Mouse (Mus musculus) left cerebral cortex, adult 8-10 months (tissue): ENCODE results near the gene Cdk5rap2. TPM values are rescaled to one million over a fixed set of nuclear protein-coding genes. Genes with fewer than 3 reads are reported as not detected.
A peak's percentile ranks its signal among the peaks of the same experiment; 100 is the strongest.

Experiments
- DNase-seq, 2 experiments: peaks; one replicate each; pipeline ENCODE4 v3.0.0; 2022; ENCODE audit warnings: low spot score in 2 of 2
- total RNA-seq, 4 experiments: library from RNA; stranded (reverse); gene quantifications; 2 replicates each; pipeline ENCODE4 v1.2.4; 2022

The Cdk5rap2 gene
- total RNA-seq, 4 experiments from 2014 or later: 8.0 to 12.0 (median 11.0) TPM

- DNase-seq: no peak
These were observed 147.4 kb downstream of the Cdk5rap2 start for GRCm38 (mm10) chr4:70262850-70263249.

GRCm38 (mm10) chr4:70261315-70261714 lies 148.9 kb downstream of the Cdk5rap2 start:
- DNase-seq: no peak

GRCm38 (mm10) chr4:70260419-70260807 lies 149.8 kb downstream of the Cdk5rap2 start:
- no peak for DNase-seq

- DNase-seq: peak in 1 of 2 experiments; percentile 45
These were observed 150.4 kb downstream of the Cdk5rap2 start for GRCm38 (mm10) chr4:70259726-70260418.

GRCm38 (mm10) chr4:70258826-70259225 lies 151.4 kb downstream of the Cdk5rap2 start:
- DNase-seq: no peak

- DNase-seq: peak; percentile 42 to 88
These were observed 152.0 kb downstream of the Cdk5rap2 start for GRCm38 (mm10) chr4:70258205-70258604.

GRCm38 (mm10) chr4:70251782-70252181 lies 158.5 kb downstream of the Cdk5rap2 start:
- DNase-seq: no peak

- DNase-seq: no peak
These were observed 164.5 kb downstream of the Cdk5rap2 start for GRCm38 (mm10) chr4:70245706-70246105.

- no peak for DNase-seq
These were observed 166.6 kb downstream of the Cdk5rap2 start for GRCm38 (mm10) chr4:70243561-70244120.

- no peak for DNase-seq
These were observed 170.5 kb downstream of the Cdk5rap2 start for GRCm38 (mm10) chr4:70239731-70240130.

- no peak for DNase-seq
These were observed 171.4 kb downstream of the Cdk5rap2 start for GRCm38 (mm10) chr4:70238862-70239261.

GRCm38 (mm10) chr4:70232383-70232782 lies 177.9 kb downstream of the Cdk5rap2 start:
- no peak for DNase-seq

- DNase-seq: peak in 1 of 2 experiments; percentile 82
These were observed 180.4 kb downstream of the Cdk5rap2 start for GRCm38 (mm10) chr4:70229874-70230273.

- no peak for DNase-seq
These were observed 181.9 kb downstream of the Cdk5rap2 start for GRCm38 (mm10) chr4:70228350-70228749.

GRCm38 (mm10) chr4:70227667-70228066 lies 182.6 kb downstream of the Cdk5rap2 start:
- no peak for DNase-seq

GRCm38 (mm10) chr4:70224503-70224902 lies 185.7 kb downstream of the Cdk5rap2 start:
- no peak for DNase-seq

- DNase-seq: no peak
These were observed 188.4 kb downstream of the Cdk5rap2 start for GRCm38 (mm10) chr4:70221878-70222277.

- DNase-seq: no peak
These were observed 188.9 kb downstream of the Cdk5rap2 start for GRCm38 (mm10) chr4:70221370-70221769.

- DNase-seq: peak in 1 of 2 experiments; percentile 40
These were observed 189.7 kb downstream of the Cdk5rap2 start for GRCm38 (mm10) chr4:70220277-70221180.

- DNase-seq: peak; percentile 23 to 38
These were observed 190.5 kb downstream of the Cdk5rap2 start for GRCm38 (mm10) chr4:70219776-70220175.

GRCm38 (mm10) chr4:70185971-70186370 lies 224.3 kb downstream of the Cdk5rap2 start:
- peak in 1 of 2 experiments; percentile 78 for DNase-seq
